Mouse (Mus musculus): Measurements from ENCODE around the gene Lsm4. TPM values are rescaled to one million over a fixed set of nuclear protein-coding genes. Genes with fewer than 3 reads are reported as not detected.

Gene Lsm4
- total and polyA plus RNA-seq, 2 experiments from 2014 or later = 157 to 312 TPM

GRCm38 (mm10) chr8:70725792-70726447, 52.9 kb downstream of the Lsm4 start:
- ATAC-seq (ENCODE audit: low FRiP score) (no peak), DNase-seq (ENCODE audit: low spot score) (no peak)
- H3K27ac ChIP-seq (ENCODE audit: low read depth, low read length) = no peak overlapping the region
- TF ChIP-seq CTCF (IDR thresholded peaks at IDR 0.05) = no peak
- H3K4me2 ChIP-seq (ENCODE audit: low read depth, low read length, poor library complexity, severe bottlenecking) = no peak overlapping the region
- no peak overlapping the region for H3K4me3 ChIP-seq (ENCODE audit: low read depth, low read length)
- no peaks in the 10 kb centered on the region for H3K36me3 ChIP-seq (ENCODE audit: insufficient read depth, low read length)
- peaks cover 8% of the 10 kb centered on the region for H3K27me3 ChIP-seq (ENCODE audit: insufficient read depth, low read length)
- 27% methylated on average over 14 of the region's 14 CpGs for WGBS
- no peaks in the 10 kb centered on the region for H3K9me3 ChIP-seq (ENCODE audit: low read length)
- no peaks in the 10 kb centered on the region for H3K4me1 ChIP-seq (ENCODE audit: insufficient read depth, low read length)
- no peak overlapping the region for H3K9ac ChIP-seq (replicated peaks; ENCODE audit: low read length, poor library complexity, severe bottlenecking)

- no peak overlapping the region for H3K4me2 ChIP-seq (ENCODE audit: low read depth, low read length, poor library complexity, severe bottlenecking)
- no peak overlapping the region for H3K27ac ChIP-seq (ENCODE audit: low read depth, low read length)
- no peak for TF ChIP-seq CTCF (IDR thresholded peaks at IDR 0.05)
- H3K36me3 ChIP-seq (ENCODE audit: insufficient read depth, low read length) = no peaks in the 10 kb centered on the region
- WGBS = 42% methylated on average over 11 of the region's 11 CpGs
- no peak overlapping the region for H3K4me3 ChIP-seq (ENCODE audit: low read depth, low read length)
- no peak for ATAC-seq (ENCODE audit: low FRiP score)
- H3K9ac ChIP-seq (replicated peaks; ENCODE audit: low read length, poor library complexity, severe bottlenecking) = no peak overlapping the region
- peaks cover 8% of the 10 kb centered on the region for H3K27me3 ChIP-seq (ENCODE audit: insufficient read depth, low read length)
- H3K9me3 ChIP-seq (ENCODE audit: low read length) = no peaks in the 10 kb centered on the region
- no peaks in the 10 kb centered on the region for H3K4me1 ChIP-seq (ENCODE audit: insufficient read depth, low read length)
- DNase-seq (ENCODE audit: low spot score) = no peak
Measured at GRCm38 (mm10) chr8:70726721-70727120, 53.7 kb downstream of the Lsm4 start.

Other genes with a start within 250 kb of the Lsm4 start
- gene Crtc1, start 233.7 kb upstream of the Lsm4 start, total RNA-seq (2014; rRNA removed) = 56.3 and 57.4 TPM in 2 replicates
- gene Crtc1, start 233.7 kb upstream of the Lsm4 start, polyA plus RNA-seq (2015; fragmentation: Nextera tagmentation; extraction: Ambion mirVana) = 46.5 and 47.8 TPM in 2 replicates
- gene Klhl26, start 196.3 kb upstream of the Lsm4 start, total RNA-seq (2014; rRNA removed) = 48.9 and 51.0 TPM in 2 replicates
- gene Klhl26, start 196.3 kb upstream of the Lsm4 start, polyA plus RNA-seq (2015; fragmentation: Nextera tagmentation; extraction: Ambion mirVana) = 39.4 TPM in 2 replicates
- 168 and 206 TPM in 2 replicates for gene Tmem59l, start 185.9 kb upstream of the Lsm4 start, total RNA-seq (2014; rRNA removed)
- 203 and 226 TPM in 2 replicates for gene Tmem59l, start 185.9 kb upstream of the Lsm4 start, polyA plus RNA-seq (2015; fragmentation: Nextera tagmentation; extraction: Ambion mirVana)
- 4.1 and 4.3 TPM in 2 replicates for gene Crlf1, start 180.1 kb upstream of the Lsm4 start, total RNA-seq (2014; rRNA removed)
- gene Crlf1, start 180.1 kb upstream of the Lsm4 start, polyA plus RNA-seq (2015; fragmentation: Nextera tagmentation; extraction: Ambion mirVana) = 9.4 and 10.9 TPM in 2 replicates
- 118 and 121 TPM in 2 replicates for gene Rex1bd, start 166.5 kb upstream of the Lsm4 start, total RNA-seq (2014; rRNA removed)
- 198 and 212 TPM in 2 replicates for gene Rex1bd, start 166.5 kb upstream of the Lsm4 start, polyA plus RNA-seq (2015; fragmentation: Nextera tagmentation; extraction: Ambion mirVana)
- gene Uba52, start 162.4 kb upstream of the Lsm4 start, total RNA-seq (2014; rRNA removed) = 357 and 402 TPM in 2 replicates
- gene Uba52, start 162.4 kb upstream of the Lsm4 start, polyA plus RNA-seq (2015; fragmentation: Nextera tagmentation; extraction: Ambion mirVana) = 721 and 736 TPM in 2 replicates
- 490 and 533 TPM in 2 replicates for gene Fkbp8, start 145.5 kb upstream of the Lsm4 start, total RNA-seq (2014; rRNA removed)
- gene Fkbp8, start 145.5 kb upstream of the Lsm4 start, polyA plus RNA-seq (2015; fragmentation: Nextera tagmentation; extraction: Ambion mirVana) = 351 and 386 TPM in 2 replicates
- gene Kxd1, start 145.3 kb upstream of the Lsm4 start, total RNA-seq (2014; rRNA removed) = 36.3 and 38.2 TPM in 2 replicates
- 53.1 and 55.8 TPM in 2 replicates for gene Kxd1, start 145.3 kb upstream of the Lsm4 start, polyA plus RNA-seq (2015; fragmentation: Nextera tagmentation; extraction: Ambion mirVana)
- gene Ell, start 133.8 kb upstream of the Lsm4 start, total RNA-seq (2014; rRNA removed) = 10.2 and 14.1 TPM in 2 replicates
- gene Ell, start 133.8 kb upstream of the Lsm4 start, polyA plus RNA-seq (2015; fragmentation: Nextera tagmentation; extraction: Ambion mirVana) = 12.6 and 13.2 TPM in 2 replicates
- gene Isyna1, start 78.9 kb upstream of the Lsm4 start, total RNA-seq (2014; rRNA removed) = 176 and 180 TPM in 2 replicates
- gene Isyna1, start 78.9 kb upstream of the Lsm4 start, polyA plus RNA-seq (2015; fragmentation: Nextera tagmentation; extraction: Ambion mirVana) = 140 and 146 TPM in 2 replicates
- gene Ssbp4, start 64.4 kb upstream of the Lsm4 start, total RNA-seq (2014; rRNA removed) = 279 and 392 TPM in 2 replicates
- gene Ssbp4, start 64.4 kb upstream of the Lsm4 start, polyA plus RNA-seq (2015; fragmentation: Nextera tagmentation; extraction: Ambion mirVana) = 230 and 247 TPM in 2 replicates
- 1.8 and 2.2 TPM in 2 replicates for gene Lrrc25, start 57.1 kb upstream of the Lsm4 start, total RNA-seq (2014; rRNA removed)
- 0.74 and 1.4 TPM in 2 replicates for gene Lrrc25, start 57.1 kb upstream of the Lsm4 start, polyA plus RNA-seq (2015; fragmentation: Nextera tagmentation; extraction: Ambion mirVana)
- gene Gdf15, start 40.8 kb upstream of the Lsm4 start, total RNA-seq (2014; rRNA removed) = 0.22 and 1.8 TPM in 2 replicates
- 0.26 and 0.32 TPM in 2 replicates for gene Gdf15, start 40.8 kb upstream of the Lsm4 start, polyA plus RNA-seq (2015; fragmentation: Nextera tagmentation; extraction: Ambion mirVana)
- gene Pgpep1, start 12.9 kb upstream of the Lsm4 start, total RNA-seq (2014; rRNA removed) = 40.2 and 60.6 TPM in 2 replicates
- 37.6 and 50.6 TPM in 2 replicates for gene Pgpep1, start 12.9 kb upstream of the Lsm4 start, polyA plus RNA-seq (2015; fragmentation: Nextera tagmentation; extraction: Ambion mirVana)
- 470 and 553 TPM in 2 replicates for gene Jund, start 25.7 kb downstream of the Lsm4 start, total RNA-seq (2014; rRNA removed)
- 91.0 and 99.3 TPM in 2 replicates for gene Jund, start 25.7 kb downstream of the Lsm4 start, polyA plus RNA-seq (2015; fragmentation: Nextera tagmentation; extraction: Ambion mirVana)
- gene Iqcn, start 30.2 kb downstream of the Lsm4 start, total RNA-seq (2014; rRNA removed) = 0.22 TPM in 1 of 2 replicates, not detected in the other
- 0.06 and 0.07 TPM in 2 replicates for gene Iqcn, start 30.2 kb downstream of the Lsm4 start, polyA plus RNA-seq (2015; fragmentation: Nextera tagmentation; extraction: Ambion mirVana)
- gene Gm3336, start 45.3 kb downstream of the Lsm4 start, total RNA-seq (2014; rRNA removed) = not detected in 2 replicates
- not detected in 2 replicates for gene Gm3336, start 45.3 kb downstream of the Lsm4 start, polyA plus RNA-seq (2015; fragmentation: Nextera tagmentation; extraction: Ambion mirVana)
- 0.77 and 1.5 TPM in 2 replicates for gene Pde4c, start 50.5 kb downstream of the Lsm4 start, total RNA-seq (2014; rRNA removed)
- 0.21 and 0.39 TPM in 2 replicates for gene Pde4c, start 50.5 kb downstream of the Lsm4 start, polyA plus RNA-seq (2015; fragmentation: Nextera tagmentation; extraction: Ambion mirVana)
- 649 and 670 TPM in 2 replicates for gene Rab3a, start 81.4 kb downstream of the Lsm4 start, total RNA-seq (2014; rRNA removed)
- gene Rab3a, start 81.4 kb downstream of the Lsm4 start, polyA plus RNA-seq (2015; fragmentation: Nextera tagmentation; extraction: Ambion mirVana) = 726 and 813 TPM in 2 replicates
- gene Mpv17l2, start 87.7 kb downstream of the Lsm4 start, total RNA-seq (2014; rRNA removed) = 27.8 and 29.2 TPM in 2 replicates
- 43.7 and 45.8 TPM in 2 replicates for gene Mpv17l2, start 87.7 kb downstream of the Lsm4 start, polyA plus RNA-seq (2015; fragmentation: Nextera tagmentation; extraction: Ambion mirVana)
- gene Pik3r2, start 103.5 kb downstream of the Lsm4 start, total RNA-seq (2014; rRNA removed) = 141 and 159 TPM in 2 replicates
- 102 and 113 TPM in 2 replicates for gene Pik3r2, start 103.5 kb downstream of the Lsm4 start, polyA plus RNA-seq (2015; fragmentation: Nextera tagmentation; extraction: Ambion mirVana)
- gene Mast3, start 131.8 kb downstream of the Lsm4 start, total RNA-seq (2014; rRNA removed) = 33.2 and 34.1 TPM in 2 replicates
- gene Mast3, start 131.8 kb downstream of the Lsm4 start, polyA plus RNA-seq (2015; fragmentation: Nextera tagmentation; extraction: Ambion mirVana) = 20.2 and 24.0 TPM in 2 replicates
- gene Il12rb1, start 135.2 kb downstream of the Lsm4 start, total RNA-seq (2014; rRNA removed) = not detected in 2 replicates
- not detected in 2 replicates for gene Il12rb1, start 135.2 kb downstream of the Lsm4 start, polyA plus RNA-seq (2015; fragmentation: Nextera tagmentation; extraction: Ambion mirVana)
- 13.6 TPM in 2 replicates for gene Arrdc2, start 166.5 kb downstream of the Lsm4 start, total RNA-seq (2014; rRNA removed)
- 6.0 and 6.6 TPM in 2 replicates for gene Arrdc2, start 166.5 kb downstream of the Lsm4 start, polyA plus RNA-seq (2015; fragmentation: Nextera tagmentation; extraction: Ambion mirVana)
- 32.5 and 32.8 TPM in 2 replicates for gene Kcnn1, start 190.0 kb downstream of the Lsm4 start, total RNA-seq (2014; rRNA removed)
- gene Kcnn1, start 190.0 kb downstream of the Lsm4 start, polyA plus RNA-seq (2015; fragmentation: Nextera tagmentation; extraction: Ambion mirVana) = 10.0 and 10.3 TPM in 2 replicates
- 44.3 and 48.6 TPM in 2 replicates for gene Ccdc124, start 200.7 kb downstream of the Lsm4 start, total RNA-seq (2014; rRNA removed)
- gene Ccdc124, start 200.7 kb downstream of the Lsm4 start, polyA plus RNA-seq (2015; fragmentation: Nextera tagmentation; extraction: Ambion mirVana) = 159 and 163 TPM in 2 replicates
- 1.2 and 2.1 TPM in 2 replicates for gene Slc5a5, start 219.5 kb downstream of the Lsm4 start, total RNA-seq (2014; rRNA removed)
- 3.7 and 4.1 TPM in 2 replicates for gene Slc5a5, start 219.5 kb downstream of the Lsm4 start, polyA plus RNA-seq (2015; fragmentation: Nextera tagmentation; extraction: Ambion mirVana)
- 1,447 and 1,819 TPM in 2 replicates for gene Rpl18a, start 224.2 kb downstream of the Lsm4 start, total RNA-seq (2014; rRNA removed)
- 2,274 and 2,285 TPM in 2 replicates for gene Rpl18a, start 224.2 kb downstream of the Lsm4 start, polyA plus RNA-seq (2015; fragmentation: Nextera tagmentation; extraction: Ambion mirVana)
- 87.7 and 93.7 TPM in 2 replicates for gene Map1s, start 232.7 kb downstream of the Lsm4 start, total RNA-seq (2014; rRNA removed)
- 59.1 and 59.8 TPM in 2 replicates for gene Map1s, start 232.7 kb downstream of the Lsm4 start, polyA plus RNA-seq (2015; fragmentation: Nextera tagmentation; extraction: Ambion mirVana)

Data from midbrain, postnatal 0 days (tissue).